Mouse (Mus musculus): ENCODE measurements around the gene Gm973. TPM values are rescaled to one million over a fixed set of nuclear protein-coding genes. Genes with fewer than 3 reads are reported as not detected.
"Not testable (repeated sequence)": the region's sequence is repeated elsewhere in the genome, so short reads cannot be mapped to it uniquely, and the experiment has no call there.

Gm973 gene
- polyA plus RNA-seq, 1 experiment from 2014 or later = 0.82 TPM

DNA sequence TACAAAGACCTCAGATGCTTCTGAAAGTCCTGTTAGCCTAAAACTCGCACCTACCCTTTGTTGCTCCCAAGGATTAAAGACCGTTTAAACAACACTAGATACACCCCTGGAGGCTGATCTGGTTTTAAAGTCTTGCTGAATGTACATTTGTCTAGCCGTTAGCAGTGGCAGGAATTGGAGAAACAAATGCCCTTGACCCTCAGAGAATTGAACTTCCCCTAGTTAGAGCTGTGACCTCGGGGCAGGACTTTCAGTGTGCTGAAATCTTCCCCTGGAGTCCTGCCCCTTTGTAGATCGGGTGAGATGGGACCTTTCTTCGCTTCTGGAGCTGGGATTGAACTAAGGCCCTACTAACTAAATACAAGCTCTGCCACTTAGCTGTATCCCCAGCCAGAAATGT lies 113.1 kb downstream of the Gm973 start:
- Histone ChIP-seq H3K9me3 (ENCODE audit: control insufficient read depth, low read depth, low read length) (no peaks in the 10 kb centered on the region), H3K4me1 (ENCODE audit: control insufficient read depth, insufficient read depth, low read length) (no peaks in the 10 kb centered on the region), H3K4me3 (ENCODE audit: low read depth, low read length) (no peak overlapping the region), H3K36me3 (ENCODE audit: control insufficient read depth, insufficient read depth, low read length) (no peaks in the 10 kb centered on the region), H3K4me2 (replicated peaks; ENCODE audit: low read depth, low read length) (no peak overlapping the region), H3K27me3 (ENCODE audit: control insufficient read depth, insufficient read depth, low read length) (no peaks in the 10 kb centered on the region), H3K27ac (ENCODE audit: low read length) (no peak overlapping the region), H3K9ac (replicated peaks; ENCODE audit: low read depth, low read length) (no peak overlapping the region)
- no peak for ATAC-seq (ENCODE audit: insufficient number of reproducible peaks, insufficient read depth, low FRiP score, low read depth)
- WGBS = 37% methylated on average over 6 of the region's 6 CpGs

DNA sequence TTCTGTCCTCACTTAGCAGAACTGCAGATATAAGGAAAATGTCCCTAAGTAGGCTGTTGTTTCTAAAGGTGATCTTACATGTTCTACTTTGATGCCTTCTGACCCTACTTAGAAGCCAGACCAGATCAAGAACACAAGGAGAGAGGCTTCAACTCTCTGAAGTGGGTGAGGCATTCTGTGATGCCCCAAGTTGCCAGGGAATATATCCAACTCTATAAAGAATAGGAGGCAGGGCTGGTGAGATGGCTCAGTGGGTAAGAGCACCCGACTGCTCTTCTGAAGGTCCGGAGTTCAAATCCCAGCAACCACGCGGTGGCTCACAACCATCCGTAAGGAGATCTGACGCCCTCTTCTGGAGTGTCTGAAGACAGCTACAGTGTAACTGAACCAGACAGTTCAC lies 114.3 kb downstream of the Gm973 start:
- not testable (repeated sequence) for H3K27me3 ChIP-seq (ENCODE audit: control insufficient read depth, insufficient read depth, low read length); H3K4me3 ChIP-seq (ENCODE audit: low read depth, low read length); H3K4me1 ChIP-seq (ENCODE audit: control insufficient read depth, insufficient read depth, low read length); H3K4me2 ChIP-seq (replicated peaks; ENCODE audit: low read depth, low read length); H3K36me3 ChIP-seq (ENCODE audit: control insufficient read depth, insufficient read depth, low read length); ATAC-seq (ENCODE audit: insufficient number of reproducible peaks, insufficient read depth, low FRiP score, low read depth); H3K9ac ChIP-seq (replicated peaks; ENCODE audit: low read depth, low read length); H3K27ac ChIP-seq (ENCODE audit: low read length); H3K9me3 ChIP-seq (ENCODE audit: control insufficient read depth, low read depth, low read length)
- 86% methylated on average over 6 of the region's 6 CpGs for WGBS

DNA sequence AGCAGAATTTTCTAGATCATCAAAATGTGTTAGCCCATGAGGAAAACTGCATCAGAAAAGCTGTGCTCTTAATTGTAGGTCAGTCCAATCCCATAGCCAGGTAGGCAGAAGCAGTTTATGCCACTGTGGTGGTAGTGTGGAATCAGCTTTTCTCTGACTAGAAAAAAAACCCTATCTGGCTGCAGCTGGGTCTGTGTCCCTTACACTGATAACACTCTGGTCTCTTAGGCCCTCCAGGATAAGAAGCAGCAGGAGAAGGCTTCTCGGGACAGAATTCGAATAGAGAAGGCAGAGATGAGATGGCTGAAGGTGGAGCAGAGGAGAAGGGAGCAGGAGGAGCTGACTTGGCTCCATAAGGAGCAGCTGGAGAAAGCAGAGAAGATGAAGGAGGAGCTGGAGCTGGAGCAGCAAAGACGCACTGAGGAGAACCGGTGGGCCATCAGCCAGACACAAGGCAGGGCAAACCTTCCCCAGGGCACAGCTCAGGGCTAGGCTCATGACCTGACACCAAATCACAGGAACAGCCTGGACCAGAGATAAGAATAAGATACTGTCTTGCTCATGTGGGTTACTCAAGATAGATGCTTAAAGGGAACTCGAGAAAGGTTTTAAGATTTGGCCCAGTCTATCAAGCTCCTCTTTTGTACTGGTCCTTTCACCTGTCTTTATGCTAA lies 116.1 kb downstream of the Gm973 start:
- no peaks in the 10 kb centered on the region for H3K9me3 ChIP-seq (ENCODE audit: control insufficient read depth, low read depth, low read length)
- no peaks in the 10 kb centered on the region for H3K27me3 ChIP-seq (ENCODE audit: control insufficient read depth, insufficient read depth, low read length)
- H3K9ac ChIP-seq (replicated peaks; ENCODE audit: low read depth, low read length) = no peak overlapping the region
- no peak overlapping the region for H3K4me3 ChIP-seq (ENCODE audit: low read depth, low read length)
- H3K4me1 ChIP-seq (ENCODE audit: control insufficient read depth, insufficient read depth, low read length) = no peaks in the 10 kb centered on the region
- H3K27ac ChIP-seq (ENCODE audit: low read length) = no peak overlapping the region
- no peaks in the 10 kb centered on the region for H3K36me3 ChIP-seq (ENCODE audit: control insufficient read depth, insufficient read depth, low read length)
- ATAC-seq (ENCODE audit: insufficient number of reproducible peaks, insufficient read depth, low FRiP score, low read depth) = no peak
- H3K4me2 ChIP-seq (replicated peaks; ENCODE audit: low read depth, low read length) = no peak overlapping the region
- WGBS = 79% methylated on average over 5 of the region's 5 CpGs

DNA sequence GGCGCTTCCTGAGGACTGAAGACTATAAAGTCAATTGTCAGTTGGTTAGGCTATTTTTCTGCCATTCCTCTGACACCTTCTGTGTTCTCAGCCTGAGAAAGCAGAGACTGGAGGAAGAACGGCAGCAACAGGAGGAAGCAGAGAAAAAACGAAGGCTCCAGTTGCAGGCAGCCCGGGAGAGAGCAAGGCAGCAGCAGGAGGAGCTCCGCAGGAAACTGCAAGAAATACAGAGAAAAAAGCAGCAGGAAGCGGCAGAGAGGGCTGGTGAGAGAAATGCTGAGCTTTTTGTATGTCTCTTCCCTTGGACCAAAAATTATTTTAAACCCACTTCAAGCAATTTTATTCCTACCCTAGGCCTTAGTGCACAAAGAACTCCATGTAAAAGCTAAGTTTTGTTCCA lies 117.0 kb downstream of the Gm973 start:
- no peak for ATAC-seq (ENCODE audit: insufficient number of reproducible peaks, insufficient read depth, low FRiP score, low read depth)
- no peaks in the 10 kb centered on the region for H3K36me3 ChIP-seq (ENCODE audit: control insufficient read depth, insufficient read depth, low read length)
- no peak overlapping the region for H3K27ac ChIP-seq (ENCODE audit: low read length)
- H3K4me2 ChIP-seq (replicated peaks; ENCODE audit: low read depth, low read length) = no peak overlapping the region
- H3K27me3 ChIP-seq (ENCODE audit: control insufficient read depth, insufficient read depth, low read length) = no peaks in the 10 kb centered on the region
- no peak overlapping the region for H3K9ac ChIP-seq (replicated peaks; ENCODE audit: low read depth, low read length)
- H3K9me3 ChIP-seq (ENCODE audit: control insufficient read depth, low read depth, low read length) = no peaks in the 10 kb centered on the region
- 30% methylated on average over 6 of the region's 6 CpGs for WGBS
- no peaks in the 10 kb centered on the region for H3K4me1 ChIP-seq (ENCODE audit: control insufficient read depth, insufficient read depth, low read length)
- no peak overlapping the region for H3K4me3 ChIP-seq (ENCODE audit: low read depth, low read length)

DNA sequence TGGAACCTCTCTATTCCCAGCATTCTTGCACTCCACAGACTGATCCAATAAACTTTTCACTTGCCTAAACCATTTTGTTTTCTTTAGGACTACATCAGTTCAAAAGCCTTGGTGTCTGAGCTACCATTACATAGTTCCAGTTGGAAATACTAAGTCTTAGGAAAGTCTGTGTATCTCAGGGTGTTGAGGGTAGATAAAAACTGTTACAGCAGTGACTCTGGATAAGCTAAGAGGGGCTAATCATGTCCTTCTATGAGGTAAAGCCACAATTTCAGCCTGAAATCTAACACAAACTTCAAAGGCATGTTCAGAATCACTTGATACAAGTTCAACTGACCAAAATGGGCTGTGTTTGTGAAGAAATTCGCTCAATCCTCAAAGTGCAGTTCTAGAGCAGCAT lies 120.3 kb downstream of the Gm973 start:
- H3K9me3 ChIP-seq (ENCODE audit: control insufficient read depth, low read depth, low read length) = no peaks in the 10 kb centered on the region
- H3K27ac ChIP-seq (ENCODE audit: low read length) = no peak overlapping the region
- WGBS = 80% methylated on average over 1 of the region's 1 CpGs
- H3K4me3 ChIP-seq (ENCODE audit: low read depth, low read length) = no peak overlapping the region
- H3K9ac ChIP-seq (replicated peaks; ENCODE audit: low read depth, low read length) = no peak overlapping the region
- H3K36me3 ChIP-seq (ENCODE audit: control insufficient read depth, insufficient read depth, low read length) = peaks cover 2% of the 10 kb centered on the region
- no peak for ATAC-seq (ENCODE audit: insufficient number of reproducible peaks, insufficient read depth, low FRiP score, low read depth)
- H3K27me3 ChIP-seq (ENCODE audit: control insufficient read depth, insufficient read depth, low read length) = no peaks in the 10 kb centered on the region
- no peak overlapping the region for H3K4me2 ChIP-seq (replicated peaks; ENCODE audit: low read depth, low read length)
- no peaks in the 10 kb centered on the region for H3K4me1 ChIP-seq (ENCODE audit: control insufficient read depth, insufficient read depth, low read length)

DNA sequence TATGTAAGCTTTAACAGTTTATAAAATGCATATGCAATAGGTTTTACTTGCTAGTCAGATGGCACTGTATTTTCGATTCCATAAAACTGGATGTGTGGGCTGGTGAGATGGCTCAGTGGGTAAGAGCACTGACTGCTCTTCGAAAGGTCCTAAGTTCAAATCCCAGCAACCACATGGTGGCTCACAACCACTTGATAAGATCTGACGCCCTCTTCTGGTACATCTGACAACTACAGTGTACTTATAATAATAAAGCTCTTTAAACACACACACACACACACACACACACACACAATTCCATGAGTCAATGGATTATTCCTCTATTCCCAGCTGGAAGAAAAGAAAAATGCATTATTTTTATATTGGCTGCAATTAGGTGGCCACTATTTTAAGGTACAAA lies 122.3 kb downstream of the Gm973 start:
- H3K9me3 ChIP-seq (ENCODE audit: control insufficient read depth, low read depth, low read length) = no peaks in the 10 kb centered on the region
- WGBS = 83% methylated on average over 3 of the region's 3 CpGs
- no peak overlapping the region for H3K4me2 ChIP-seq (replicated peaks; ENCODE audit: low read depth, low read length)
- no peak for ATAC-seq (ENCODE audit: insufficient number of reproducible peaks, insufficient read depth, low FRiP score, low read depth)
- H3K27ac ChIP-seq (ENCODE audit: low read length) = no peak overlapping the region
- no peaks in the 10 kb centered on the region for H3K27me3 ChIP-seq (ENCODE audit: control insufficient read depth, insufficient read depth, low read length)
- no peaks in the 10 kb centered on the region for H3K4me1 ChIP-seq (ENCODE audit: control insufficient read depth, insufficient read depth, low read length)
- H3K4me3 ChIP-seq (ENCODE audit: low read depth, low read length) = no peak overlapping the region
- H3K36me3 ChIP-seq (ENCODE audit: control insufficient read depth, insufficient read depth, low read length) = peaks cover 13% of the 10 kb centered on the region
- no peak overlapping the region for H3K9ac ChIP-seq (replicated peaks; ENCODE audit: low read depth, low read length)

DNA sequence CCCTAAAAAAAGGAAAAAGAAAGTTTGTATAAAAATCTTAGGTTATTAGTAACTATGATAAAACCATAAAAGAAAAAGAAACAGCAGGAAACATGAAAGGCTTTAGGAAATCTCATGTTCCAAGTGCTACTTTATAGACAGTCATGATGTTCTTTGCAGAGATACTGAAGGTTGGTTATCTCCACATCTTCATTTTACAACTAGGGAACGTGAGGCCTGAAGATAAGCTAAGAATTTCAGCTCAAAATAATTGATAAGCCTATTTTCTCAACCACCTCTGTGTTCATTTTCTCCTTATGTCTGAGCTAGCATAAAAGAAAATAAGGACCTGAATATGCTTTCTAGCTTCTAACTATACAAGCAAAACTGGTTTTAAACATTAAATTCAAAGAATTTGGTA lies 126.4 kb downstream of the Gm973 start:
- no peak for ATAC-seq (ENCODE audit: insufficient number of reproducible peaks, insufficient read depth, low FRiP score, low read depth)
- H3K27ac ChIP-seq (ENCODE audit: low read length) = no peak overlapping the region
- H3K27me3 ChIP-seq (ENCODE audit: control insufficient read depth, insufficient read depth, low read length) = no peaks in the 10 kb centered on the region
- H3K36me3 ChIP-seq (ENCODE audit: control insufficient read depth, insufficient read depth, low read length) = peaks cover 18% of the 10 kb centered on the region
- H3K4me2 ChIP-seq (replicated peaks; ENCODE audit: low read depth, low read length) = no peak overlapping the region
- no peak overlapping the region for H3K4me3 ChIP-seq (ENCODE audit: low read depth, low read length)
- no peak overlapping the region for H3K9ac ChIP-seq (replicated peaks; ENCODE audit: low read depth, low read length)
- H3K4me1 ChIP-seq (ENCODE audit: control insufficient read depth, insufficient read depth, low read length) = no peaks in the 10 kb centered on the region
- no peaks in the 10 kb centered on the region for H3K9me3 ChIP-seq (ENCODE audit: control insufficient read depth, low read depth, low read length)
- 60% methylated on average over 1 of the region's 1 CpGs for WGBS

DNA sequence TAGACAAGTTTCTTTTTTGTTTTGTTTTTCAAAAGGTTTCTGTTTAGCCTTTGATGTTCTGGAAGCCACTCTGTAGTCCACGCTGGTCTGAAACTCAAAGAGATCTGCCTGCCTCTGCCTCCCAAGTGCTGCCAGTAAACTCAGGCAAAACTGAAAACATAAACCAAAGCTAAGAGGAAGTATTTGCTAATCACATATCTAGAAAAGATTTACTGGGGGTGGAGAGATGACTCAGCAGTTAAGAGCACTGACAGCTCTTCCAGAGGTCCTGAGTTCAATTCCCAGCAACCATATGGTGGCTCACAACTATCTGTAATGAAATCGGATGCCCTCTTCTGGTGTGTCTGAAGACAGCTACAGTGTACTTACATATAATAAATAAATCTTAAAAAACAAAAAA lies 130.4 kb downstream of the Gm973 start:
- not testable (repeated sequence) for H3K27ac ChIP-seq (ENCODE audit: low read length); H3K4me2 ChIP-seq (replicated peaks; ENCODE audit: low read depth, low read length); H3K9ac ChIP-seq (replicated peaks; ENCODE audit: low read depth, low read length); ATAC-seq (ENCODE audit: insufficient number of reproducible peaks, insufficient read depth, low FRiP score, low read depth); H3K4me1 ChIP-seq (ENCODE audit: control insufficient read depth, insufficient read depth, low read length); H3K9me3 ChIP-seq (ENCODE audit: control insufficient read depth, low read depth, low read length); H3K27me3 ChIP-seq (ENCODE audit: control insufficient read depth, insufficient read depth, low read length); H3K4me3 ChIP-seq (ENCODE audit: low read depth, low read length)
- peaks cover 28% of the 10 kb centered on the region for H3K36me3 ChIP-seq (ENCODE audit: control insufficient read depth, insufficient read depth, low read length)
- WGBS = 94% methylated on average over 2 of the region's 2 CpGs

DNA sequence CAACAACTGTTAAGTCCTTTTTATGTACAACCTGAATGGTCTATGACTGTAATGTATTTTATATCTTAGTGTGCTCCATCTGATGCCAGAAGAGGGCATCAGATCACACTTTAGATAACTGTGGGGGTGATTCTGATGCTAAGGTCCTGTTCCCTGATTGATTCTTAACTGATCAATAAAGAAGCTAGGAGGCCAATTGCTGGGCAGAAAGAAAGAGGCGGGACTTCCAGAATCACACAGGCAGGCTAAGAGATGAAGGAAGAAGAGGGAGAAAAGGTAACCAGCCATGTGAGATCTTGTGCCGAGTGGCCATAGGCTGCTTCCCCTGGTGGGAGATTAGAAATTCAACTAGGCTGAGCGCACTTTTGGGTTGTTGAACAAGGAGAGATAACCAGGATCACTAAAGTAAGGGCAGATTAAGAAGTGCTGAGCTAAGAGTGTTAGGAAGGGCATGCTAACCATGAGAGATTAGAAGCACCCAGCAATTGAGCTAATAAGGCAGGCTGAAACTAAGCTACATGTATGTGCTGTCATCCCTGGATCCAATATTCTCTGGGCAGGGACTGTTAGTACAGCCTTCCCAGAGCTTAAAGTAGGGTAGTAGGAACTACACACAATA lies 135.2 kb downstream of the Gm973 start:
- no peak for ATAC-seq (ENCODE audit: insufficient number of reproducible peaks, insufficient read depth, low FRiP score, low read depth)
- no peak overlapping the region for H3K27ac ChIP-seq (ENCODE audit: low read length)
- no peak overlapping the region for H3K4me3 ChIP-seq (ENCODE audit: low read depth, low read length)
- H3K27me3 ChIP-seq (ENCODE audit: control insufficient read depth, insufficient read depth, low read length) = no peaks in the 10 kb centered on the region
- H3K9me3 ChIP-seq (ENCODE audit: control insufficient read depth, low read depth, low read length) = no peaks in the 10 kb centered on the region
- no peak overlapping the region for H3K4me2 ChIP-seq (replicated peaks; ENCODE audit: low read depth, low read length)
- WGBS = 95% methylated on average over 3 of the region's 3 CpGs
- H3K4me1 ChIP-seq (ENCODE audit: control insufficient read depth, insufficient read depth, low read length) = no peaks in the 10 kb centered on the region
- H3K9ac ChIP-seq (replicated peaks; ENCODE audit: low read depth, low read length) = no peak overlapping the region
- peaks cover 24% of the 10 kb centered on the region for H3K36me3 ChIP-seq (ENCODE audit: control insufficient read depth, insufficient read depth, low read length)
